In the genomic region with DNA sequence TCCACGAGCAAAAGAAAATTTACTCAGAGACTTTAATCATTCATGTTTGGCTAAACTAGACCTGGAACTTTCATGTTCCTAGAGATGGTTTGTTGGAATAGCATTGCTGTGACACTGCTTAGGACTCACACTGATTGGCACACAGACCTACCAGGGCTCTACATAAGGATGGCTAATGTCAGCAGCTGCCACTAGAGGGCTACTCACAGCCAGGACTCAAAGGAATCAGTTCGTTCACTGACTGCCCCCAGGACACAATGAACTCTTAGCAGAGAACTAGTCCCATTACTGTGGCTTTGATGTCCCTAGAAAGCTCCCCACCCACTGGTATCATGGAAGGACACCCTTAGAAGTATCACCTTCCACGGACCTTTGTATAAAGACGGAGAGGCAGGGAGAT, we compare ENCODE assay signal across 8 mouse cellular contexts.
DNase-seq lines count a peak whose midpoint lies in the region; ATAC-seq and TF ChIP-seq lines count a peak whose summit lies in the region.

No protein-coding gene starts in this region.

- no peaks in the 10 kb centered on the region for H3K4me1 ChIP-seq in heart, embryonic 11.5 days (ENCODE audit: control insufficient read depth, insufficient read depth, low read length)
- no peaks in the 10 kb centered on the region for H3K4me1 ChIP-seq in MEL (ENCODE audit: control insufficient read depth in 1 of 2, insufficient read depth in 2 of 2, low read length in 2 of 2)
- no peaks in the 10 kb centered on the region for H3K4me1 ChIP-seq in embryonic fibroblast, embryonic 13.5 days (ENCODE audit: control insufficient read depth, insufficient read depth, low read length)

- H3K79me2 ChIP-seq in MEL (ENCODE audit: control insufficient read depth, insufficient read depth, low read length, poor library complexity): no peaks in the 10 kb centered on the region

- no peak overlapping the region for H3K9ac ChIP-seq in heart, embryonic 11.5 days (ENCODE audit: low read depth, low read length)
- no peak overlapping the region for H3K9ac ChIP-seq in MEL (ENCODE audit: control insufficient read depth, low read depth, low read length, poor library complexity, severe bottlenecking)

- H3K27ac ChIP-seq in heart, embryonic 11.5 days (ENCODE audit: low read depth, low read length): no peak overlapping the region
- H3K27ac ChIP-seq in MEL (ENCODE audit: control insufficient read depth, low read depth, low read length): no peak overlapping the region
- no peak overlapping the region for H3K27ac ChIP-seq in embryonic fibroblast, embryonic 13.5 days (ENCODE audit: insufficient read depth, low read length)

- TF ChIP-seq EP300 in MEL (IDR thresholded peaks at IDR 0.05; ENCODE audit: low read depth in 1 of 2, low read length in 2 of 2): no peak

- TF ChIP-seq CTCF in MEL (IDR thresholded peaks at IDR 0.05 in 2 of 3, conservative IDR thresholded peaks at IDR 0.05 in 1 of 3; ENCODE audit: control insufficient read depth in 1 of 3, insufficient read depth in 1 of 3, low read depth in 2 of 3, low read length in 3 of 3, poor library complexity in 1 of 3, severe bottlenecking in 1 of 3): peak; percentile 13 to 36 (median 34); a peak in 5 of 6 replicates
- TF ChIP-seq CTCF in embryonic fibroblast, embryonic 13.5 days (IDR thresholded peaks at IDR 0.05; ENCODE audit: borderline replicate concordance, insufficient read depth, low read length): peak; percentile 51; the same call in 1 of the 2 replicates

- intact Hi-C loops in heart, postnatal 10 days (cut with DNase I): loop anchor here (5.0 to 10.0 kb wide), 2 partner anchors 104 to 287 kb away; a partner anchor contains a TSS

- ATAC-seq in heart, embryonic 11.5 days (replicated peaks; ENCODE audit: insufficient number of reproducible peaks, low FRiP score, low TSS enrichment): no peak

- TF ChIP-seq RAD21 in MEL (IDR thresholded peaks at IDR 0.05; ENCODE audit: low read depth, low read length): no peak; the same call in none of the 2 replicates

- no peak overlapping the region for H3K4me3 ChIP-seq in heart, embryonic 11.5 days (ENCODE audit: low read depth, low read length)
- H3K4me3 ChIP-seq in MEL (ENCODE audit: control insufficient read depth in 1 of 2, insufficient read depth in 1 of 2, low read depth in 2 of 2, low read length in 2 of 2): no peak overlapping the region
- H3K4me3 ChIP-seq in embryonic fibroblast, embryonic 13.5 days (ENCODE audit: insufficient read depth, low read length): no peak overlapping the region

- WGBS in heart, embryonic 11.5 days (ENCODE audit: insufficient replicate concordance): 28% methylated on average over 4 of the region's 4 CpGs

- peak; percentile 17 to 24 for DNase-seq in heart, postnatal 10 days
- DNase-seq in 3T3-L1 (ENCODE audit: low read depth, low spot score): peak; percentile 61
- DNase-seq in MEL (ENCODE audit: low read depth, low spot score): peak; percentile 20
- peak; percentile 11 for DNase-seq in thymus, postnatal 0 days (ENCODE audit: low spot score)
- DNase-seq in yolk sac, embryonic 10.5 days (ENCODE audit: low spot score): no peak
- DNase-seq in spleen, postnatal 14 days (ENCODE audit: low spot score in 2 of 2): no peak

- H3K4me2 ChIP-seq in heart, embryonic 11.5 days: no peak overlapping the region

- no peaks in the 10 kb centered on the region for H3K36me3 ChIP-seq in heart, embryonic 11.5 days (ENCODE audit: control insufficient read depth, insufficient read depth, low read length)
- H3K36me3 ChIP-seq in MEL (ENCODE audit: control insufficient read depth in 1 of 2, insufficient read depth in 2 of 2, low read length in 2 of 2): no peaks in the 10 kb centered on the region

- no peaks in the 10 kb centered on the region for H3K27me3 ChIP-seq in heart, embryonic 11.5 days (ENCODE audit: control insufficient read depth, insufficient read depth, low read length)
- H3K27me3 ChIP-seq in MEL (ENCODE audit: control insufficient read depth in 1 of 2, insufficient read depth in 2 of 2, low read length in 2 of 2): no peaks in the 10 kb centered on the region

- no peak for TF ChIP-seq POLR2A in MEL (IDR thresholded peaks at IDR 0.05; ENCODE audit: control insufficient read depth in 1 of 2, insufficient read depth in 1 of 2, low read depth in 1 of 2, low read length in 2 of 2, poor library complexity in 1 of 2)
- TF ChIP-seq POLR2A in embryonic fibroblast, embryonic 13.5 days (IDR thresholded peaks at IDR 0.05; ENCODE audit: low read depth, low read length): no peak

- H3K9me3 ChIP-seq in heart, embryonic 11.5 days (replicated peaks; ENCODE audit: control insufficient read depth, low read length): no peaks in the 10 kb centered on the region
- H3K9me3 ChIP-seq in MEL (replicated peaks; ENCODE audit: insufficient read depth, low read length): no peaks in the 10 kb centered on the region

TF ChIP-seq in MEL, 35 proteins besides CTCF, POLR2A, EP300 and RAD21:
- TF ChIP-seq SMC3 (IDR thresholded peaks at IDR 0.05; ENCODE audit: low read depth, low read length) (peak; percentile 38), E2F4 (IDR thresholded peaks at IDR 0.05; ENCODE audit: borderline replicate concordance, low read depth, low read length) (no peak)

Comparison
In these comparisons a context has a peak if more than half of its experiments do, and no peak if none do; other contexts are left out.
1. DNase-seq: peak in heart, postnatal 10 days (2 of 2), 3T3-L1 (single experiment), MEL (single experiment) and thymus, postnatal 0 days (single experiment); none in yolk sac, embryonic 10.5 days (single experiment) and spleen, postnatal 14 days (0 of 2).